Mouse (Mus musculus): ENCODE data around the gene Alyref. TPM values are rescaled to one million over a fixed set of nuclear protein-coding genes. Genes with fewer than 3 reads are reported as not detected.
"Not testable (repeated sequence)": the region's sequence is repeated elsewhere in the genome, so short reads cannot be mapped to it uniquely, and the experiment has no call there.

Alyref gene
- polyA plus RNA-seq, 2 experiments = 143 to 478 TPM

DNA sequence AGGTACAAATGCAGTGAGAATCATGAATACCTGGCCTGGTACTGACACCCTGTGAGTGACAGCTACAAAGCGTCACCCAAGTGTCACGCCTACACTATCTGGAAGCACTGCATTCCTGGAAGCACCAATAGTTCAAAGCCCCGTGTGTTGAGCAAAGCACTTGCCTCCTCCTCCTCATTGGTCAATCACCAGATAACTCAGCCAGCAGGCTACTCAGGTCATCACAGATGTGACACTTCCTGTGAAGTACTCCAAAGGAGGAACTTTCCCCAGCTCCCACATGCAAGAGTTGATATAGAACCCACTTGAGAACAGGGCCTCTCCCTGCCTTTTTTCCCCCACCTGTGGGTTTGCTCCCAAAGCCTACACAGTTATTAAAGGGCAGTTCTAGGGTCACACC is 27.0 kb downstream of the Alyref start:
- Histone ChIP-seq H3K4me3 (replicated peaks; ENCODE audit: low read length) (peak overlapping the region; percentile 94), H3K27me3 (ENCODE audit: control insufficient read depth, insufficient read depth, low read length) (no peaks in the 10 kb centered on the region), H3K27ac (replicated peaks; ENCODE audit: low read depth, low read length) (no peak overlapping the region), H3K4me1 (ENCODE audit: control insufficient read depth, insufficient read depth, low read length) (peaks cover 21% of the 10 kb centered on the region), H3K9me3 (ENCODE audit: control insufficient read depth, low read length) (no peaks in the 10 kb centered on the region), H3K36me3 (ENCODE audit: control insufficient read depth, insufficient read depth, low read length) (peaks cover 53% of the 10 kb centered on the region), H3K9ac (ENCODE audit: low read depth, low read length, severe bottlenecking) (peak overlapping the region; percentile 96), H3K4me2 (replicated peaks; ENCODE audit: low read depth, low read length, severe bottlenecking) (peak overlapping the region; percentile 76)
- no peak for DNase-seq (ENCODE audit: low spot score)
- no peak for TF ChIP-seq POLR2A (IDR thresholded peaks at IDR 0.05; ENCODE audit: borderline replicate concordance, extremely low read depth, insufficient read depth, insufficient read length)
- no peak for ATAC-seq (ENCODE audit: low FRiP score, low read depth)
- WGBS = 73% methylated on average over 3 of the region's 3 CpGs

DNA sequence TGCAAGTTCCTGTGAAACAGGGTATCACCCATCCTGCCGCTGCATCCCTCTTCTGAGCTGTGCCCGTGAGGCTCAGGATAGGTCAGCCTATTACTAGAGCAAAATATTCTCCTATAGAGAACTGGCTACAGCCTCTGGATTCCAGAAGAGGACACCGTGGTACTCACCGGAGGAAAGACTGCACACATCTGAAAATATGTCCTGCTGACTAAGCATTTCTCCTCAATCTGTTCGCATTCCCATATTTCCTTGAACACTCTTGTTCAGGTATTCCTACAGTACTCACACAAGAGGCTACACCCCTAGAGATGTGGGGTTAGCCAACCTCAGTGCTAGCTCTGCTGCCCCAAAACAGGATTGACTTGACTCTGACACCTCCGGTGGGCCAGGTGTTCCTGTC is 29.8 kb downstream of the Alyref start:
- H3K4me2 ChIP-seq (replicated peaks; ENCODE audit: low read depth, low read length, severe bottlenecking) = no peak overlapping the region
- DNase-seq (ENCODE audit: low spot score) (no peak), ATAC-seq (ENCODE audit: low FRiP score, low read depth) (no peak)
- TF ChIP-seq POLR2A (IDR thresholded peaks at IDR 0.05; ENCODE audit: borderline replicate concordance, extremely low read depth, insufficient read depth, insufficient read length) = no peak
- 93% methylated on average over 6 of the region's 6 CpGs for WGBS
- no peak overlapping the region for H3K9ac ChIP-seq (ENCODE audit: low read depth, low read length, severe bottlenecking)
- H3K27ac ChIP-seq (replicated peaks; ENCODE audit: low read depth, low read length) = no peak overlapping the region
- no peak overlapping the region for H3K4me3 ChIP-seq (replicated peaks; ENCODE audit: low read length)
- H3K9me3 ChIP-seq (ENCODE audit: control insufficient read depth, low read length) = no peaks in the 10 kb centered on the region
- no peaks in the 10 kb centered on the region for H3K27me3 ChIP-seq (ENCODE audit: control insufficient read depth, insufficient read depth, low read length)
- H3K4me1 ChIP-seq (ENCODE audit: control insufficient read depth, insufficient read depth, low read length) = peaks cover 16% of the 10 kb centered on the region
- H3K36me3 ChIP-seq (ENCODE audit: control insufficient read depth, insufficient read depth, low read length) = peaks cover 80% of the 10 kb centered on the region

DNA sequence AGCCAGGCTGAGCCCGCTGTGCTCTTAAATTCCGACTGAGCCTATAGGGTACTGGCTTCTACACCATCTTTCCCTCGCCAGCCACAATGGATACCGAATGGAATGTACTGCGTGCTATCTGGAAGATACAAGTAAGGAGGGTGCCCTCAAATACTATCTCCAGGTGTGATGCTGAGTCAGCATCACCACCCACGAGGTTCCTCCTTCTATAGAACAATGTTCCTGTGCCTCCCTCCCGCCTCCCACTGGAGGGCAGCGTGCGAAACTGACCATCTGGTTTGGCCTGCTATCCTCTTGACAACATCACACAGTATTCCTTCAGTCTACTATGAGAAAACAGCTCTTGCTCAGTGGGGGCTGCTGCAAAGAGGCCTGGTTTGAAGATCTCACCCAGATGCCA is 33.1 kb downstream of the Alyref start:
- H3K4me2 ChIP-seq (replicated peaks; ENCODE audit: low read depth, low read length, severe bottlenecking) = no peak overlapping the region

DNA sequence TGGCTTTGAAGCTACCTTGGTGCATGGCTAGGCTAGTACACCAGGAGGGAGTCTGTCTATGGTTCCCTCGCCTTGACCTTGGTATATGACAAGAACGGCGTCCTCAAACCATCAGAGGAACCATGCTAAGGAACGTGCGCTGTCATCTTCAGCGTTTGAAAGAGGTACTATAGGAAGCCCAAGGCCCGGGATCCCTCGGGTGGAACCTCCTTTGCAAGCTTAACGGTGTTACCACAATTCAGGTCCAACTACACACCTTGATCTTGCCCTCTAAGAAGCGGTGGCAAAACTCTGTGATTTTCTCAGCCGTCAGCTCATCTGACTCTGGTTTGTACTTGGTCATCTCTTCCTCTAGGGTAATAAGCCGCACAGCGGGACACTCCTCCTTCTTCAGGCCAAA is 35.2 kb downstream of the Alyref start:
- no peak for ATAC-seq (ENCODE audit: low FRiP score, low read depth)
- no peak overlapping the region for H3K9ac ChIP-seq (ENCODE audit: low read depth, low read length, severe bottlenecking)
- 97% methylated on average over 13 of the region's 13 CpGs for WGBS

More for the DNA sequence above, 33.1 kb downstream of the Alyref start:
- no peak for TF ChIP-seq POLR2A (IDR thresholded peaks at IDR 0.05; ENCODE audit: borderline replicate concordance, extremely low read depth, insufficient read depth, insufficient read length)
- Histone ChIP-seq H3K27me3 (ENCODE audit: control insufficient read depth, insufficient read depth, low read length) (no peaks in the 10 kb centered on the region), H3K27ac (replicated peaks; ENCODE audit: low read depth, low read length) (no peak overlapping the region), H3K4me3 (replicated peaks; ENCODE audit: low read length) (no peak overlapping the region), H3K4me1 (ENCODE audit: control insufficient read depth, insufficient read depth, low read length) (0 out of 2 replicates have a peak, but pooled peaks cover 2% of the 10 kb centered on the region), H3K9ac (ENCODE audit: low read depth, low read length, severe bottlenecking) (no peak overlapping the region), H3K36me3 (ENCODE audit: control insufficient read depth, insufficient read depth, low read length) (peaks cover 96% of the 10 kb centered on the region), H3K9me3 (ENCODE audit: control insufficient read depth, low read length) (no peaks in the 10 kb centered on the region)
- DNase-seq (ENCODE audit: low spot score) (no peak), ATAC-seq (ENCODE audit: low FRiP score, low read depth) (no peak)
- 86% methylated on average over 9 of the region's 9 CpGs for WGBS

DNA sequence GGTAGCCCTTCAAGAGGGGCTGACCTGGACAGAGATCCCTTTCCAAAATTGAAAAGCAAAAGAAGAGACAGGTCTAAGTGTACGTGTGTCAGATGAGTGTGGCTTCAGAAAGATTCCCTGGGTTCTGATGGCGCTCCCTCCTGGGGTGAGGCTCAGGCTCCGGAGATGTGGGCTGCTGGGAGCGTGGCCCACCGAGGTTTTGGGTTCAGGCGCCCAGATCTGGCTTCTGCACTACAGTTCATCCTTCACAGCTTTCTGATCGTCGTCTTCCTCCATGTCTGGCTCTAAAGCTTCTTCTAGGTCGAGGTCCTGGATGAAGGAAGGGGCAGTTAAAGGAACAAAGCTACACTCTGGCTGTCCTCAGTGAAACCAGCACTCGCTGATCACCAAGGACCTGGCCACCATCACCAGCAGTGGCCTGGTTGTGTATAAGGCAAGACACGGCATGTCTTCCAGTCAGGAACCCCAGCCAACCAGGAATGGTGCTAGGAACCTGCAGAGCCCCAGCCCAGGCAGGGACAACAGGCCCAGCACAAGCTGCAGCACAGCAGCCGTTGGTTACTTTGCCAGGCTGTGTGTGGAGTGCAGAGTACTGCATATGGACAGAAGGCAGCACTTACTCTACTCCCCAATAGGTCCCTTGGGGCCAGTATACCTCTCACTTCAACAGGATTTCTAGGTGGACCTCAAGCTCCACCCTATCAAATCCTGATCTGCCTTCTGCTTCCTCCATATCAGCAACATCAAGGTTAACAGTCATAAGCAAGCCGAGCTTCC is 37.0 kb downstream of the Alyref start:
- no peak for DNase-seq (ENCODE audit: low spot score)
- Histone ChIP-seq H3K4me2 (replicated peaks; ENCODE audit: low read depth, low read length, severe bottlenecking) (no peak overlapping the region), H3K9me3 (ENCODE audit: control insufficient read depth, low read length) (no peaks in the 10 kb centered on the region), H3K27me3 (ENCODE audit: control insufficient read depth, insufficient read depth, low read length) (no peaks in the 10 kb centered on the region), H3K27ac (replicated peaks; ENCODE audit: low read depth, low read length) (no peak overlapping the region), H3K9ac (ENCODE audit: low read depth, low read length, severe bottlenecking) (no peak overlapping the region), H3K36me3 (ENCODE audit: control insufficient read depth, insufficient read depth, low read length) (peaks cover 74% of the 10 kb centered on the region), H3K4me1 (ENCODE audit: control insufficient read depth, insufficient read depth, low read length) (no peaks in the 10 kb centered on the region), H3K4me3 (replicated peaks; ENCODE audit: low read length) (no peak overlapping the region)
- TF ChIP-seq POLR2A (IDR thresholded peaks at IDR 0.05; ENCODE audit: borderline replicate concordance, extremely low read depth, insufficient read depth, insufficient read length) = no peak
- ATAC-seq (ENCODE audit: low FRiP score, low read depth) = no peak
- 93% methylated on average over 13 of the region's 13 CpGs for WGBS

More for the DNA sequence above, 35.2 kb downstream of the Alyref start:
- peaks cover 92% of the 10 kb centered on the region for H3K36me3 ChIP-seq (ENCODE audit: control insufficient read depth, insufficient read depth, low read length)
- no peaks in the 10 kb centered on the region for H3K27me3 ChIP-seq (ENCODE audit: control insufficient read depth, insufficient read depth, low read length)
- H3K4me2 ChIP-seq (replicated peaks; ENCODE audit: low read depth, low read length, severe bottlenecking) = no peak overlapping the region
- no peak for TF ChIP-seq POLR2A (IDR thresholded peaks at IDR 0.05; ENCODE audit: borderline replicate concordance, extremely low read depth, insufficient read depth, insufficient read length)
- no peaks in the 10 kb centered on the region for H3K9me3 ChIP-seq (ENCODE audit: control insufficient read depth, low read length)
- no peak overlapping the region for H3K27ac ChIP-seq (replicated peaks; ENCODE audit: low read depth, low read length)
- no peaks in the 10 kb centered on the region for H3K4me1 ChIP-seq (ENCODE audit: control insufficient read depth, insufficient read depth, low read length)
- DNase-seq (ENCODE audit: low spot score) = no peak
- H3K4me3 ChIP-seq (replicated peaks; ENCODE audit: low read length) = no peak overlapping the region

DNA sequence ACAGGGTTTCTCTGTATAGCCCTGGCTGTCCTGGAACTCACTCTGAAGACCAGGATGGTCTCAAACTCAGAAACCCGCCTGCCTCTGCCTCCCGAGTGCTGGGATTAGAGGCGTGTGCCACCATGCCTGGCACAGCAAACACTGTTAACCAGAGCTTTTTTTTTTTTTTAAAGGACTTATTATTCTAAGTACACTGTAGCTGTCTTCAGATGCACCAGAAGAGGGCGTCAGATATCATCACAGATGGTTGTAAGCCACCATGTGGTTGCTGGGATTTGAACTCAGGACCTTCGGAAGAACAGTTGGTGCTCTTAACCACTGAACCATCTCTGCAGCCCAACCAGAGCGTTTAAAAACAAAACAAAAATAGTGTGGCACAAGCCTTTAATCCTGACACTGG is 39.3 kb downstream of the Alyref start:
- WGBS = 89% methylated on average over 6 of the region's 6 CpGs
- H3K9me3 ChIP-seq (ENCODE audit: control insufficient read depth, low read length); ATAC-seq (ENCODE audit: low FRiP score, low read depth); H3K27ac ChIP-seq (replicated peaks; ENCODE audit: low read depth, low read length); H3K4me1 ChIP-seq (ENCODE audit: control insufficient read depth, insufficient read depth, low read length); H3K27me3 ChIP-seq (ENCODE audit: control insufficient read depth, insufficient read depth, low read length); DNase-seq (ENCODE audit: low spot score); H3K4me2 ChIP-seq (replicated peaks; ENCODE audit: low read depth, low read length, severe bottlenecking); H3K4me3 ChIP-seq (replicated peaks; ENCODE audit: low read length); H3K9ac ChIP-seq (ENCODE audit: low read depth, low read length, severe bottlenecking): not testable (repeated sequence)
- H3K36me3 ChIP-seq (ENCODE audit: control insufficient read depth, insufficient read depth, low read length) = peaks cover 51% of the 10 kb centered on the region
